In genomic region chr3:87150689-87151244, GRCm38 (mm10) we compare ENCODE assay signal across 8 mouse cellular contexts. TPM values are rescaled to one million over a fixed set of nuclear protein-coding genes. Genes with fewer than 3 reads are reported as not detected.
DNase-seq lines count a peak whose midpoint lies in the region; ATAC-seq lines count a peak whose summit lies in the region.

No protein-coding gene starts in this region.

- no peaks in the 10 kb centered on the region for H3K9me3 ChIP-seq in heart, embryonic 16.5 days (replicated peaks; ENCODE audit: control insufficient read depth, low read length)
- H3K9me3 ChIP-seq in limb, embryonic 10.5 days (replicated peaks): no peaks in the 10 kb centered on the region
- no peaks in the 10 kb centered on the region for H3K9me3 ChIP-seq in midbrain, embryonic 15.5 days

- peak overlapping the region; percentile 37 for H3K4me2 ChIP-seq in heart, embryonic 16.5 days (ENCODE audit: low read depth, low read length)
- H3K4me2 ChIP-seq in midbrain, embryonic 15.5 days: peak overlapping the region; percentile 2; the same call in 1 of the 2 replicates

- peak; percentile 81 for ATAC-seq in heart, embryonic 16.5 days (replicated peaks; ENCODE audit: extremely low read depth, insufficient read depth, low FRiP score)
- no peak; the same call in 1 of the 2 replicates for ATAC-seq in midbrain, embryonic 15.5 days (replicated peaks)

- no peaks in the 10 kb centered on the region for H3K27me3 ChIP-seq in heart, embryonic 16.5 days (ENCODE audit: control insufficient read depth, insufficient read depth, low read length)
- no peaks in the 10 kb centered on the region for H3K27me3 ChIP-seq in limb, embryonic 10.5 days (ENCODE audit: low read depth, poor library complexity, severe bottlenecking)
- no peaks in the 10 kb centered on the region for H3K27me3 ChIP-seq in midbrain, embryonic 15.5 days (replicated peaks)

- DNase-seq in ES-CJ7 (ENCODE audit: low read depth, low spot score): peak; percentile 81
- peak; percentile 68 for DNase-seq in embryo, embryonic 11.5 days (ENCODE audit: low read depth, low spot score)
- DNase-seq in limb, embryonic 10.5 days (ENCODE audit: low spot score): peak; percentile 70
- no peak for DNase-seq in cerebellum, adult 11 months
- no peak for DNase-seq in layer of hippocampus, postnatal 36 days
- no peak for DNase-seq in c-Kit-positive CD71-positive TER-119-positive erythroid progenitor cells, embryonic 14.5 days (ENCODE audit: low spot score)

- peak overlapping the region; percentile 91 for H3K27ac ChIP-seq in heart, embryonic 16.5 days (ENCODE audit: low read length)
- H3K27ac ChIP-seq in limb, embryonic 10.5 days: peak overlapping the region; percentile 94
- peak overlapping the region; percentile 51 for H3K27ac ChIP-seq in midbrain, embryonic 15.5 days

- no peak overlapping the region for H3K4me3 ChIP-seq in heart, embryonic 16.5 days (ENCODE audit: low read length)
- H3K4me3 ChIP-seq in limb, embryonic 10.5 days: peak overlapping the region; percentile 28
- no peak overlapping the region for H3K4me3 ChIP-seq in midbrain, embryonic 15.5 days

- peaks cover 61% of the 10 kb centered on the region for H3K4me1 ChIP-seq in heart, embryonic 16.5 days (ENCODE audit: control insufficient read depth, insufficient read depth, low read length)
- peaks cover 76% of the 10 kb centered on the region for H3K4me1 ChIP-seq in limb, embryonic 10.5 days
- H3K4me1 ChIP-seq in midbrain, embryonic 15.5 days: peaks cover 63% of the 10 kb centered on the region

- WGBS in heart, embryonic 16.5 days: 9% methylated on average over 16 of the region's 16 CpGs
- WGBS in limb, embryonic 10.5 days: 3% methylated on average over 16 of the region's 16 CpGs
- WGBS in midbrain, embryonic 15.5 days: 9% methylated on average over 16 of the region's 16 CpGs

- H3K9ac ChIP-seq in heart, embryonic 16.5 days (ENCODE audit: low read length): peak overlapping the region; percentile 66
- no peak overlapping the region for H3K9ac ChIP-seq in midbrain, embryonic 15.5 days

- no peaks in the 10 kb centered on the region for H3K36me3 ChIP-seq in heart, embryonic 16.5 days (ENCODE audit: control insufficient read depth, insufficient read depth)
- H3K36me3 ChIP-seq in limb, embryonic 10.5 days: peaks cover 40% of the 10 kb centered on the region
- H3K36me3 ChIP-seq in midbrain, embryonic 15.5 days (replicated peaks): no peaks in the 10 kb centered on the region

RNA-seq across cellular contexts. Expression of gene Kirrel, which starts 23.8 kb away (rescaled TPM):
- polyA plus RNA-seq in heart, embryonic 16.5 days (2015; fragmentation: Nextera tagmentation; extraction: Ambion mirVana): 7.6 and 10.2 TPM in 2 replicates
- polyA plus RNA-seq in limb, embryonic 10.5 days (2016; fragmentation: Nextera tagmentation; extraction: Ambion mirVana): 17.4 and 19.0 TPM in 2 replicates
- polyA plus RNA-seq in midbrain, embryonic 15.5 days (2015; fragmentation: Nextera tagmentation; extraction: Ambion mirVana): 7.4 and 8.3 TPM in 2 replicates
- 1 to 10 TPM; 3.2 to 4.3 TPM for total RNA-seq in layer of hippocampus, postnatal 36 days (2021)

Comparison
In these comparisons a context has a peak if more than half of its experiments do, and no peak if none do; other contexts are left out.
1. DNase-seq: peak in ES-CJ7 (single experiment), embryo, embryonic 11.5 days (single experiment) and limb, embryonic 10.5 days (single experiment); none in cerebellum, adult 11 months (single experiment), layer of hippocampus, postnatal 36 days (0 of 2) and c-Kit-positive CD71-positive TER-119-positive erythroid progenitor cells, embryonic 14.5 days (single experiment).
2. Peak in every context shown above with its lines, with median percentiles within 50 percentile points of each other: H3K27ac ChIP-seq.